Mouse (Mus musculus) MEL (cell line): ENCODE results near the gene Nat8f5. TPM values are rescaled to one million over a fixed set of nuclear protein-coding genes. Genes with fewer than 3 reads are reported as not detected.

Experiments
- DNase-seq: peaks from one replicate; pipeline ENCODE4 v3.0.0; 2011; ENCODE audit warnings: low read depth, low spot score
- H3K27ac ChIP-seq: 2 replicates; pipeline ENCODE4 v1.5.1; 2012; ENCODE audit warnings: low read depth, mild to moderate bottlenecking, control low read depth, low read length, moderate library complexity; ENCODE audit not compliant: control insufficient read depth
- H3K27me3 ChIP-seq, 2 experiments: fragments of 150-350 bp in 1 of 2; sonication (generic) in 1 of 2; 2 replicates each; pipeline ENCODE4 v1.6.1; 2012; ENCODE audit warnings: low read length in 2 of 2, mild to moderate bottlenecking in 2 of 2, improper control_type of control experiment in 1 of 2, moderate library complexity in 1 of 2; ENCODE audit not compliant: insufficient read depth in 2 of 2, control insufficient read depth in 1 of 2
- H3K36me3 ChIP-seq, 2 experiments: 2 replicates each; pipeline ENCODE4 v1.6.1; 2012 to 2014; ENCODE audit warnings: low read length in 2 of 2, improper control_type of control experiment in 1 of 2, inconsistent platforms in 1 of 2, mild to moderate bottlenecking in 1 of 2; ENCODE audit not compliant: insufficient read depth in 2 of 2, control insufficient read depth in 1 of 2
- H3K4me1 ChIP-seq, 2 experiments: fragments of 150-350 bp in 1 of 2; sonication (generic) in 1 of 2; 2 replicates each; pipeline ENCODE4 v1.6.1; 2012; ENCODE audit warnings: low read length in 2 of 2, improper control_type of control experiment in 1 of 2, mild to moderate bottlenecking in 1 of 2; ENCODE audit not compliant: insufficient read depth in 2 of 2, control insufficient read depth in 1 of 2
- H3K4me3 ChIP-seq, 2 experiments: fragments of 150-350 bp in 1 of 2; sonication (generic) in 1 of 2; 2 replicates each; pipeline ENCODE4 v1.5.1; 2012; ENCODE audit warnings: low read depth in 2 of 2, low read length in 2 of 2, mild to moderate bottlenecking in 2 of 2, moderate library complexity in 2 of 2, control low read depth in 1 of 2, improper control_type of control experiment in 1 of 2; ENCODE audit not compliant: control insufficient read depth in 1 of 2, insufficient read depth in 1 of 2
- H3K79me2 ChIP-seq: 2 replicates; pipeline ENCODE4 v1.6.1; 2012; ENCODE audit warnings: mild to moderate bottlenecking, low read length, moderate library complexity; ENCODE audit not compliant: control insufficient read depth, poor library complexity, insufficient read depth
- H3K9ac ChIP-seq: 2 replicates; pipeline ENCODE4 v1.6.1; 2012; ENCODE audit warnings: low read depth, mild to moderate bottlenecking, control low read depth, low read length, moderate library complexity; ENCODE audit not compliant: control insufficient read depth, poor library complexity, severe bottlenecking
- H3K9me3 ChIP-seq: fragments of 150-350 bp; sonication (generic); replicated peaks from 2 replicates; pipeline ENCODE4 v1.6.1; 2012; ENCODE audit warnings: mild to moderate bottlenecking, low read length, improper control_type of control experiment, moderate library complexity; ENCODE audit not compliant: insufficient read depth
- BHLHE40 ChIP-seq: IDR thresholded peaks from 2 replicates; pipeline ENCODE4 v1.6.1; 2012; ENCODE audit warnings: low read depth, mild to moderate bottlenecking, inconsistent platforms, low read length, improper control_type of control experiment, borderline replicate concordance
- CHD1 ChIP-seq: IDR thresholded peaks from 2 replicates; pipeline ENCODE4 v1.6.1; 2012; ENCODE audit warnings: low read depth, mild to moderate bottlenecking, inconsistent platforms, low read length, improper control_type of control experiment
- CHD2 ChIP-seq: IDR thresholded peaks from 2 replicates; pipeline ENCODE4 v1.6.1; 2011; ENCODE audit warnings: low read length, improper control_type of control experiment
- CTCF ChIP-seq, 3 experiments: IDR thresholded peaks in 2 of 3; conservative IDR thresholded peaks in 1 of 3; 2 replicates each; pipeline ENCODE4 v1.5.1; 2011 to 2012; ENCODE audit warnings: low read length in 3 of 3, low read depth in 2 of 3, mild to moderate bottlenecking in 2 of 3, improper control_type of control experiment in 1 of 3, inconsistent platforms in 1 of 3, mixed read lengths in 1 of 3, moderate library complexity in 1 of 3; ENCODE audit not compliant: control insufficient read depth in 1 of 3, insufficient read depth in 1 of 3, poor library complexity in 1 of 3, severe bottlenecking in 1 of 3
- E2F4 ChIP-seq: IDR thresholded peaks from 2 replicates; pipeline ENCODE4 v1.6.1; 2011; ENCODE audit warnings: low read depth, low read length, improper control_type of control experiment, borderline replicate concordance
- ELF1 ChIP-seq: IDR thresholded peaks from 2 replicates; pipeline ENCODE4 v1.6.1; 2014; ENCODE audit warnings: low read depth, mild to moderate bottlenecking, inconsistent platforms, low read length, improper control_type of control experiment, moderate library complexity
- GATA1 ChIP-seq: IDR thresholded peaks from 2 replicates; pipeline ENCODE4 v1.6.1; 2011; ENCODE audit warnings: low read depth, low read length, improper control_type of control experiment
- MAFK ChIP-seq: IDR thresholded peaks from 2 replicates; pipeline ENCODE4 v1.6.1; 2011; ENCODE audit warnings: low read depth, mild to moderate bottlenecking, low read length, improper control_type of control experiment, borderline replicate concordance
- MEF2A ChIP-seq: IDR thresholded peaks from 2 replicates; pipeline ENCODE4 v1.6.1; 2014; ENCODE audit warnings: low read depth, mild to moderate bottlenecking, inconsistent platforms, low read length, improper control_type of control experiment; ENCODE audit not compliant: poor library complexity, insufficient replicate concordance, severe bottlenecking; ENCODE audit errors: extremely low read depth
- MXI1 ChIP-seq: IDR thresholded peaks from 2 replicates; pipeline ENCODE4 v1.6.1; 2011; ENCODE audit warnings: mild to moderate bottlenecking, low read depth, low read length, improper control_type of control experiment
- POLR2AphosphoS2 ChIP-seq: IDR thresholded peaks from 2 replicates; pipeline ENCODE4 v1.6.1; 2011; ENCODE audit warnings: low read length, improper control_type of control experiment
- RAD21 ChIP-seq: IDR thresholded peaks from 2 replicates; pipeline ENCODE4 v1.6.1; 2011; ENCODE audit warnings: mild to moderate bottlenecking, low read depth, low read length, improper control_type of control experiment
- RCOR1 ChIP-seq: IDR thresholded peaks from 2 replicates; pipeline ENCODE4 v1.6.1; 2012; ENCODE audit warnings: low read depth, mild to moderate bottlenecking, inconsistent platforms, low read length, improper control_type of control experiment
- TBP ChIP-seq: IDR thresholded peaks from 2 replicates; pipeline ENCODE4 v1.8.0; 2011; ENCODE audit warnings: low read depth, low read length, improper control_type of control experiment
- USF1 ChIP-seq: IDR thresholded peaks from 2 replicates; pipeline ENCODE4 v1.6.1; 2014; ENCODE audit warnings: low read depth, mild to moderate bottlenecking, inconsistent platforms, low read length, improper control_type of control experiment, moderate library complexity
- USF2 ChIP-seq, 2 experiments: IDR thresholded peaks; 2 replicates each; pipeline ENCODE4 v1.6.1; 2011 to 2012; ENCODE audit warnings: improper control_type of control experiment in 2 of 2, low read length in 2 of 2, borderline replicate concordance in 1 of 2, inconsistent platforms in 1 of 2, low read depth in 1 of 2, mild to moderate bottlenecking in 1 of 2; ENCODE audit not compliant: insufficient read depth in 1 of 2
- ZKSCAN1 ChIP-seq: IDR thresholded peaks from 2 replicates; pipeline ENCODE4 v1.6.1; 2012; ENCODE audit warnings: low read depth, mild to moderate bottlenecking, inconsistent platforms, low read length, improper control_type of control experiment, moderate library complexity
- ZMIZ1 ChIP-seq: IDR thresholded peaks from 2 replicates; pipeline ENCODE4 v1.6.1; 2012; ENCODE audit warnings: low read depth, mild to moderate bottlenecking, inconsistent platforms, low read length, improper control_type of control experiment, moderate library complexity
- ZNF384 ChIP-seq: IDR thresholded peaks from 2 replicates; pipeline ENCODE4 v1.6.1; 2012; ENCODE audit warnings: low read depth, mild to moderate bottlenecking, inconsistent platforms, low read length, improper control_type of control experiment
- polyA plus RNA-seq, 2 experiments: library from polyadenylated mRNA; stranded (reverse) in 1 of 2; unstranded in 1 of 2; fragments of >175 nt in 1 of 2; fragments of >200 nt in 1 of 2; gene quantifications; 2 replicates each; pipeline versions ENCODE4 v1.2.1 to v1.2.4; 2012; ENCODE audit warnings: low replicate concordance in 2 of 2, low read depth in 1 of 2; ENCODE audit not compliant: insufficient read length in 2 of 2, insufficient read depth in 1 of 2, missing spikeins in 1 of 2
- total RNA-seq: library from RNA; depleted of rRNA; stranded (reverse); fragments of 300-350 nt; gene quantifications from 2 replicates; pipeline ENCODE4 v1.2.3, GENCODE M21; 2012

The Nat8f5 gene
- total and polyA plus RNA-seq, 3 experiments = not detected

- Histone ChIP-seq H3K9me3 (no peaks in the 10 kb centered on the region), H3K79me2 (no peaks in the 10 kb centered on the region), H3K4me3 (no peak within 1 kb of the TSS), H3K4me1 (peaks cover 0 to 6% of the 10 kb centered on the region in 2 experiments; a peak in 3 of 4 replicates), H3K9ac (no peak within 1 kb of the TSS), H3K27me3 (no peaks in the 10 kb centered on the region), H3K27ac (no peak within 1 kb of the TSS), H3K36me3 (no peaks in the 10 kb centered on the region)
- no peak for DNase-seq
- no peak for TF ChIP-seq ZNF384
- no peak for TF ChIP-seq USF1
- TF ChIP-seq POLR2AphosphoS2 = no peak
- no peak for TF ChIP-seq ZMIZ1
- no peak for TF ChIP-seq TBP
- TF ChIP-seq MXI1 = no peak
- no peak for TF ChIP-seq RAD21
- TF ChIP-seq RCOR1 = no peak
- no peak for TF ChIP-seq USF2 (IDR thresholded peaks at IDR 0.05; ENCODE audit: borderline replicate concordance in 1 of 2, insufficient read depth in 1 of 2, low read depth in 1 of 2, low read length in 2 of 2)
- TF ChIP-seq ZKSCAN1 = no peak
- no peak for TF ChIP-seq BHLHE40
- no peak for TF ChIP-seq CHD1
- no peak for TF ChIP-seq GATA1
- TF ChIP-seq E2F4 = no peak
- TF ChIP-seq MEF2A = no peak
- no peak for TF ChIP-seq MAFK
Observed at GRCm38 (mm10) chr6:85831796-85832321, 11.1 kb upstream of the Nat8f5 start, which contains the start of gene Nat8. Gene Nat8 (minus strand): TSS chr6:85832082.

- Histone ChIP-seq H3K27me3 (no peaks in the 10 kb centered on the region), H3K9me3 (no peaks in the 10 kb centered on the region), H3K36me3 (no peaks in the 10 kb centered on the region), H3K4me1 (peaks cover 0 to 6% of the 10 kb centered on the region in 2 experiments; a peak in 3 of 4 replicates), H3K79me2 (no peaks in the 10 kb centered on the region), H3K9ac (no peak overlapping the region), H3K27ac (no peak overlapping the region), H3K4me3 (no peak overlapping the region)
- TF ChIP-seq CHD2 = no peak
- TF ChIP-seq E2F4 = no peak
- TF ChIP-seq CTCF (IDR thresholded peaks at IDR 0.05 in 2 of 3, conservative IDR thresholded peaks at IDR 0.05 in 1 of 3; ENCODE audit: control insufficient read depth in 1 of 3, insufficient read depth in 1 of 3, low read depth in 2 of 3, low read length in 3 of 3, poor library complexity in 1 of 3, severe bottlenecking in 1 of 3) = no peak
- TF ChIP-seq ELF1 = no peak
- no peak for DNase-seq
Observed at GRCm38 (mm10) chr6:85829462-85829861, 8.7 kb upstream of the Nat8f5 start.
